Mouse (Mus musculus): ENCODE results near the gene Cpn2.

Cpn2 gene

GRCm38 (mm10) chr16:30280676-30281297 lies 13.5 kb upstream of the Cpn2 start:
- no peak for DNase-seq (ENCODE audit: low spot score)

GRCm38 (mm10) chr16:30278406-30278805 lies 11.1 kb upstream of the Cpn2 start:
- no peak for DNase-seq (ENCODE audit: low spot score)

GRCm38 (mm10) chr16:30275558-30276340 lies 8.4 kb upstream of the Cpn2 start:
- no peak for DNase-seq (ENCODE audit: low spot score)

- no peak for DNase-seq (ENCODE audit: low spot score)
These were observed 5.8 kb upstream of the Cpn2 start for GRCm38 (mm10) chr16:30273065-30273464.

- DNase-seq (ENCODE audit: low spot score): no peak
These were observed 4.8 kb upstream of the Cpn2 start for GRCm38 (mm10) chr16:30271941-30272595.

- DNase-seq (ENCODE audit: low spot score): no peak
These were observed 4.0 kb upstream of the Cpn2 start for GRCm38 (mm10) chr16:30271223-30271761.

- DNase-seq (ENCODE audit: low spot score): no peak
These were observed 738 bp downstream of the Cpn2 start for GRCm38 (mm10) chr16:30266561-30266960.

- no peak for DNase-seq (ENCODE audit: low spot score)
These were observed 1.7 kb downstream of the Cpn2 start for GRCm38 (mm10) chr16:30265611-30266010.

- no peak for DNase-seq (ENCODE audit: low spot score)
These were observed 4.1 kb downstream of the Cpn2 start for GRCm38 (mm10) chr16:30263156-30263555.

- DNase-seq (ENCODE audit: low spot score): peak; percentile 82
These were observed 4.6 kb downstream of the Cpn2 start for GRCm38 (mm10) chr16:30262664-30263063.

GRCm38 (mm10) chr16:30262157-30262556 lies 5.1 kb downstream of the Cpn2 start:
- DNase-seq (ENCODE audit: low spot score): no peak

GRCm38 (mm10) chr16:30261341-30261740 lies 6.0 kb downstream of the Cpn2 start:
- no peak for DNase-seq (ENCODE audit: low spot score)

GRCm38 (mm10) chr16:30260012-30260635 lies 7.2 kb downstream of the Cpn2 start:
- no peak for DNase-seq (ENCODE audit: low spot score)

- no peak for DNase-seq (ENCODE audit: low spot score)
These were observed 7.9 kb downstream of the Cpn2 start for GRCm38 (mm10) chr16:30259444-30259843.

GRCm38 (mm10) chr16:30258441-30258840 lies 8.9 kb downstream of the Cpn2 start:
- no peak for DNase-seq (ENCODE audit: low spot score)

- no peak for DNase-seq (ENCODE audit: low spot score)
These were observed 9.6 kb downstream of the Cpn2 start for GRCm38 (mm10) chr16:30257718-30258117.

- no peak for DNase-seq (ENCODE audit: low spot score)
These were observed 12.2 kb downstream of the Cpn2 start for GRCm38 (mm10) chr16:30255061-30255460.

- no peak for DNase-seq (ENCODE audit: low spot score)
These were observed 13.4 kb downstream of the Cpn2 start for GRCm38 (mm10) chr16:30253900-30254299.

GRCm38 (mm10) chr16:30253374-30253773 lies 13.9 kb downstream of the Cpn2 start:
- no peak for DNase-seq (ENCODE audit: low spot score)

- peak; percentile 94 for DNase-seq (ENCODE audit: low spot score)
These were observed 15.3 kb downstream of the Cpn2 start for GRCm38 (mm10) chr16:30252003-30252418.

- peak; percentile 79 for DNase-seq (ENCODE audit: low spot score)
These were observed 23.1 kb downstream of the Cpn2 start for GRCm38 (mm10) chr16:30244037-30244700.

GRCm38 (mm10) chr16:30241623-30242022 lies 25.7 kb downstream of the Cpn2 start:
- DNase-seq (ENCODE audit: low spot score): no peak

All from embryo, embryonic 10 days (tissue).